Mouse (Mus musculus) liver, embryonic 16.5 days (tissue): ENCODE measurements around the gene Ptpra. TPM values are rescaled to one million over a fixed set of nuclear protein-coding genes. Genes with fewer than 3 reads are reported as not detected.
"Not testable (repeated sequence)": the region's sequence is repeated elsewhere in the genome, so short reads cannot be mapped to it uniquely, and the experiment has no call there.

Experiments used
- ATAC-seq: fragments of 200-750 bp; cut with Nextera tagmentation; 2 replicates; pipeline ENCODE4 v1.8.0; 2017; ENCODE audit warnings: low read depth, mild to moderate bottlenecking, moderate number of reproducible peaks, moderate library complexity
- H3K27ac ChIP-seq: fragments of 300-500 bp; sonication (generic); 2 replicates; pipeline ENCODE4 v1.5.1; 2014; ENCODE audit warnings: mild to moderate bottlenecking, low read length
- H3K27me3 ChIP-seq: fragments of 300-500 bp; sonication (generic); 2 replicates; pipeline ENCODE4 v1.6.1; 2014; ENCODE audit warnings: low read depth, low read length, mixed read lengths; ENCODE audit not compliant: control insufficient read depth, insufficient read depth
- H3K36me3 ChIP-seq: fragments of 300-500 bp; sonication (generic); 2 replicates; pipeline ENCODE4 v1.6.1; 2014; ENCODE audit warnings: mild to moderate bottlenecking; ENCODE audit not compliant: control insufficient read depth, insufficient read depth
- H3K4me1 ChIP-seq: fragments of 300-500 bp; sonication (generic); 2 replicates; pipeline ENCODE4 v1.6.1; 2014; ENCODE audit warnings: low read depth, low read length, mixed read lengths; ENCODE audit not compliant: control insufficient read depth
- H3K4me2 ChIP-seq: fragments of 300-500 bp; sonication (generic); 2 replicates; pipeline ENCODE4 v1.6.1; 2014; ENCODE audit warnings: low read depth, low read length, mixed read lengths
- H3K4me3 ChIP-seq: fragments of 300-500 bp; sonication (generic); 2 replicates; pipeline ENCODE4 v1.5.1; 2014; ENCODE audit warnings: low read depth, mild to moderate bottlenecking, low read length
- H3K9ac ChIP-seq: fragments of 300-500 bp; sonication (generic); 2 replicates; pipeline ENCODE4 v1.6.1; 2014; ENCODE audit warnings: low read depth, low read length
- H3K9me3 ChIP-seq: fragments of 300-500 bp; sonication (generic); replicated peaks from 2 replicates; pipeline ENCODE4 v1.6.1; 2016; ENCODE audit warnings: low read length; ENCODE audit not compliant: control insufficient read depth
- WGBS: fragments of 180-500 bp; shearing (Covaris S2); extraction: QIAGEN DNeasy Blood & Tissue Kit; methylation state at CpG from one replicate; pipeline ENCODE4 v1.1.7; 2014; ENCODE audit not compliant: insufficient replicate concordance; 5-methylcytosine and 5-hydroxymethylcytosine counted together
- polyA plus RNA-seq: library from polyadenylated mRNA; unstranded; fragments of >200 nt; fragmentation: Nextera tagmentation; extraction: Ambion mirVana; gene quantifications from 2 replicates; pipeline ENCODE4 v1.2.1, GENCODE M21; 2015

Ptpra gene
- polyA plus RNA-seq, 1 experiment from 2014 or later, result 29.6 TPM

GRCm38 (mm10) chr2:130569926-130570325 is 119.8 kb downstream of the Ptpra start:
- ATAC-seq, result no peak
- H3K27ac ChIP-seq, result no peak overlapping the region

GRCm38 (mm10) chr2:130574960-130575359 is 124.9 kb downstream of the Ptpra start:
- no peak for ATAC-seq
- H3K9me3 ChIP-seq, result no peaks in the 10 kb centered on the region
- H3K9ac ChIP-seq, result no peak overlapping the region
- no peak overlapping the region for H3K4me2 ChIP-seq
- H3K27ac ChIP-seq, result no peak overlapping the region
- H3K36me3 ChIP-seq, result no peaks in the 10 kb centered on the region
- H3K27me3 ChIP-seq, result peaks cover 53% of the 10 kb centered on the region
- H3K4me3 ChIP-seq, result no peak overlapping the region
- H3K4me1 ChIP-seq, result peaks cover 6% of the 10 kb centered on the region
- 59% methylated on average over 5 of the region's 5 CpGs for WGBS

More at GRCm38 (mm10) chr2:130569926-130570325, 119.8 kb downstream of the Ptpra start:
- H3K36me3 ChIP-seq, result 0 out of 2 replicates have a peak, but pooled peaks cover 8% of the 10 kb centered on the region
- H3K4me1 ChIP-seq, result peaks cover 1% of the 10 kb centered on the region; the same call in 1 of the 2 replicates
- H3K27me3 ChIP-seq, result peaks cover 3% of the 10 kb centered on the region; the same call in 1 of the 2 replicates
- no peaks in the 10 kb centered on the region for H3K9me3 ChIP-seq
- no peak overlapping the region for H3K4me2 ChIP-seq
- no peak overlapping the region for H3K9ac ChIP-seq
- no peak overlapping the region for H3K4me3 ChIP-seq

GRCm38 (mm10) chr2:130575873-130576272 is 125.8 kb downstream of the Ptpra start, which contains the start of gene Oxt:
Oxt (plus strand) TSS chr2:130576173.
- H3K9ac ChIP-seq, result no peak within 1 kb of the TSS
- ATAC-seq, result no peak
- no peaks in the 10 kb centered on the region for H3K9me3 ChIP-seq
- H3K27me3 ChIP-seq, result peaks cover 62% of the 10 kb centered on the region
- no peaks in the 10 kb centered on the region for H3K36me3 ChIP-seq
- peak within 1 kb of the TSS; percentile 42 for H3K4me2 ChIP-seq
- H3K4me1 ChIP-seq, result peaks cover 6% of the 10 kb centered on the region
- no peak within 1 kb of the TSS for H3K27ac ChIP-seq
- peak within 1 kb of the TSS; percentile 23; the same call in 1 of the 2 replicates for H3K4me3 ChIP-seq
- WGBS, result 53% methylated on average over 9 of the region's 9 CpGs

GRCm38 (mm10) chr2:130576564-130576963 is 126.5 kb downstream of the Ptpra start:
- not testable (repeated sequence) for H3K27ac ChIP-seq, H3K36me3 ChIP-seq, ATAC-seq, H3K4me1 ChIP-seq, H3K9me3 ChIP-seq, H3K9ac ChIP-seq
- 6% methylated on average over 27 of the region's 32 CpGs for WGBS
- Histone ChIP-seq H3K4me3 (peak overlapping the region; percentile 23; the same call in 1 of the 2 replicates), H3K4me2 (peak overlapping the region; percentile 42), H3K27me3 (peaks cover 69% of the 10 kb centered on the region)

- H3K27me3 ChIP-seq, result peaks cover 73% of the 10 kb centered on the region
- peak overlapping the region; percentile 42; the same call in 1 of the 2 replicates for H3K4me2 ChIP-seq
- H3K4me1 ChIP-seq, result peaks cover 6% of the 10 kb centered on the region
- no peak overlapping the region for H3K27ac ChIP-seq
- H3K36me3 ChIP-seq, result no peaks in the 10 kb centered on the region
- ATAC-seq, result no peak
- no peak overlapping the region for H3K9ac ChIP-seq
- H3K4me3 ChIP-seq, result no peak overlapping the region
- WGBS, result 5% methylated on average over 9 of the region's 9 CpGs
- no peaks in the 10 kb centered on the region for H3K9me3 ChIP-seq
Observed at GRCm38 (mm10) chr2:130577021-130577420, 126.9 kb downstream of the Ptpra start.

GRCm38 (mm10) chr2:130577632-130578031 is 127.6 kb downstream of the Ptpra start:
- peak; percentile 79 for ATAC-seq
- peaks cover 78% of the 10 kb centered on the region for H3K27me3 ChIP-seq
- no peak overlapping the region for H3K9ac ChIP-seq
- no peaks in the 10 kb centered on the region for H3K36me3 ChIP-seq
- no peak overlapping the region for H3K4me3 ChIP-seq
- peaks cover 6% of the 10 kb centered on the region for H3K4me1 ChIP-seq
- 3% methylated on average over 12 of the region's 12 CpGs for WGBS
- H3K9me3 ChIP-seq, result no peaks in the 10 kb centered on the region
- peak overlapping the region; percentile 42; the same call in 1 of the 2 replicates for H3K4me2 ChIP-seq
- H3K27ac ChIP-seq, result no peak overlapping the region

- Histone ChIP-seq H3K4me1 (peaks cover 6% of the 10 kb centered on the region), H3K36me3 (no peaks in the 10 kb centered on the region), H3K27ac (no peak overlapping the region), H3K27me3 (peaks cover 78% of the 10 kb centered on the region), H3K4me2 (no peak overlapping the region), H3K9me3 (no peaks in the 10 kb centered on the region), H3K9ac (no peak overlapping the region), H3K4me3 (no peak overlapping the region)
- 6% methylated on average over 11 of the region's 11 CpGs for WGBS
- no peak for ATAC-seq
Observed at GRCm38 (mm10) chr2:130578148-130578547, 128.1 kb downstream of the Ptpra start.

GRCm38 (mm10) chr2:130579791-130580190 is 129.7 kb downstream of the Ptpra start:
- WGBS, result 4% methylated on average over 8 of the region's 8 CpGs
- Histone ChIP-seq H3K9ac (no peak overlapping the region), H3K27me3 (peaks cover 75% of the 10 kb centered on the region), H3K4me1 (peaks cover 6% of the 10 kb centered on the region), H3K27ac (no peak overlapping the region), H3K9me3 (no peaks in the 10 kb centered on the region), H3K4me2 (no peak overlapping the region), H3K36me3 (no peaks in the 10 kb centered on the region), H3K4me3 (no peak overlapping the region)
- no peak for ATAC-seq

- H3K36me3 ChIP-seq, result no peaks in the 10 kb centered on the region
- H3K4me2 ChIP-seq, result no peak overlapping the region
- no peak overlapping the region for H3K27ac ChIP-seq
- no peak overlapping the region for H3K4me3 ChIP-seq
- WGBS, result 7% methylated on average over 16 of the region's 16 CpGs
- no peak overlapping the region for H3K9ac ChIP-seq
- H3K4me1 ChIP-seq, result peaks cover 6% of the 10 kb centered on the region
- no peaks in the 10 kb centered on the region for H3K9me3 ChIP-seq
- H3K27me3 ChIP-seq, result peaks cover 63% of the 10 kb centered on the region
- ATAC-seq, result no peak
Observed at GRCm38 (mm10) chr2:130581201-130581600, 131.1 kb downstream of the Ptpra start.
